Mouse (Mus musculus) ES-CJ7 (cell line): ENCODE measurements at regions not wholly inside any gene's neighbourhood (a gene's known extent, or its start where the extent isn't known, plus 50 kb on each side); places are given as distances from the start of the nearest gene placed in this dataset.

Experiments used
- DNase-seq: peaks from one replicate; pipeline ENCODE4 v3.0.0; 2011; ENCODE audit warnings: low read depth, low spot score

- no peak for DNase-seq
These were observed 297.0 kb upstream of the Gm10295 start for GRCm38 (mm10) chr7:71648314-71648713.

- no peak for DNase-seq
These were observed 295.7 kb upstream of the Gm10295 start for GRCm38 (mm10) chr7:71646944-71647343.

- DNase-seq: no peak
These were observed 271.8 kb upstream of the Gm10295 start for GRCm38 (mm10) chr7:71623048-71623447.

GRCm38 (mm10) chr7:71603159-71603558 is 251.9 kb upstream of the Gm10295 start:
- DNase-seq: no peak

GRCm38 (mm10) chr7:71596780-71597179 is 245.5 kb upstream of the Gm10295 start:
- no peak for DNase-seq

GRCm38 (mm10) chr7:71587626-71588025 is 236.3 kb upstream of the Gm10295 start:
- no peak for DNase-seq

GRCm38 (mm10) chr7:71583443-71584055 is 232.3 kb upstream of the Gm10295 start:
- no peak for DNase-seq

GRCm38 (mm10) chr7:71581746-71582145 is 230.5 kb upstream of the Gm10295 start:
- peak; percentile 49 for DNase-seq

- DNase-seq: no peak
These were observed 209.1 kb upstream of the Gm10295 start for GRCm38 (mm10) chr7:71560296-71560936.

GRCm38 (mm10) chr7:71556473-71556872 is 205.2 kb upstream of the Gm10295 start:
- DNase-seq: no peak

GRCm38 (mm10) chr7:71555476-71555875 is 204.2 kb upstream of the Gm10295 start:
- DNase-seq: no peak

- DNase-seq: no peak
These were observed 195.4 kb upstream of the Gm10295 start for GRCm38 (mm10) chr7:71546606-71547213.

GRCm38 (mm10) chr7:71541467-71541866 is 190.2 kb upstream of the Gm10295 start:
- DNase-seq: no peak

GRCm38 (mm10) chr7:71533109-71533508 is 181.8 kb upstream of the Gm10295 start:
- DNase-seq: no peak

GRCm38 (mm10) chr7:71531496-71531895 is 180.2 kb upstream of the Gm10295 start:
- no peak for DNase-seq

GRCm38 (mm10) chr7:71530922-71531321 is 179.6 kb upstream of the Gm10295 start:
- DNase-seq: no peak

- DNase-seq: no peak
These were observed 174.9 kb upstream of the Gm10295 start for GRCm38 (mm10) chr7:71526152-71526551.

GRCm38 (mm10) chr7:71524577-71525126 is 173.4 kb upstream of the Gm10295 start:
- no peak for DNase-seq

- DNase-seq: no peak
These were observed 172.8 kb upstream of the Gm10295 start for GRCm38 (mm10) chr7:71524119-71524518.

GRCm38 (mm10) chr7:71507379-71507778 is 156.1 kb upstream of the Gm10295 start:
- DNase-seq: no peak

GRCm38 (mm10) chr7:71500719-71501118 is 149.4 kb upstream of the Gm10295 start:
- no peak for DNase-seq

GRCm38 (mm10) chr7:71498123-71498522 is 146.8 kb upstream of the Gm10295 start:
- no peak for DNase-seq

- DNase-seq: no peak
These were observed 139.8 kb upstream of the Gm10295 start for GRCm38 (mm10) chr7:71491128-71491527.
